Mouse (Mus musculus) lung, postnatal 10 days (tissue): ENCODE results near the gene Ffar3.
A peak's percentile ranks its signal among the peaks of the same experiment; 100 is the strongest.
"Not testable (repeated sequence)": the region's sequence is repeated elsewhere in the genome, so short reads cannot be mapped to it uniquely, and the experiment has no call there.

ENCODE experiments used
- DNase-seq: peaks from one replicate; pipeline ENCODE4 v3.0.0; 2021

Gene Ffar3

DNA sequence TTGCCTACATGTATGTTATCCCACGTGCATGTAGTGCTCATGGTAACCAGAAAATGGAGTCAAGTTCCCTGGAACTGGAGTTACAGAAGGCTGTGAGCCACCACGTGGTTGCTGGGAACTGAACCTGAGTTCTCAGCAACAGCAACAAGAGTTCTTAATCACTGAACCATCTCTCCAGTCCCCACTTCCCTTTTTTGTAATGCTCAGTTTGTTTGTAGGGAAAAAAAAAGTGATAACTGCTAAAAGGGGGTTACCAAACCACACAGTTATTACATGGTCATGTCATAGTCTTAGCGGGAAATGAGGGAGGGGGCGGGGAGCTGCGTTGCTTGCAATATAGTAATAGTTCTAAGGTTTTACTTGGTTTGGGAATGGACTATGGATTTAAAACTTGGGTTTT is 13.9 kb downstream of the Ffar3 start:
- no peak for DNase-seq

- no peak for DNase-seq
Observed at GRCm38 (mm10) chr7:30841379-30841778, 14.6 kb downstream of the Ffar3 start.

- no peak for DNase-seq
Observed at GRCm38 (mm10) chr7:30840306-30840705, 15.7 kb downstream of the Ffar3 start.

GRCm38 (mm10) chr7:30837277-30837676 is 18.7 kb downstream of the Ffar3 start:
- DNase-seq = no peak

- not testable (repeated sequence) for DNase-seq
Observed at GRCm38 (mm10) chr7:30832684-30833083, 23.3 kb downstream of the Ffar3 start.

- DNase-seq = no peak
Observed at GRCm38 (mm10) chr7:30832261-30832660, 23.7 kb downstream of the Ffar3 start.

DNA sequence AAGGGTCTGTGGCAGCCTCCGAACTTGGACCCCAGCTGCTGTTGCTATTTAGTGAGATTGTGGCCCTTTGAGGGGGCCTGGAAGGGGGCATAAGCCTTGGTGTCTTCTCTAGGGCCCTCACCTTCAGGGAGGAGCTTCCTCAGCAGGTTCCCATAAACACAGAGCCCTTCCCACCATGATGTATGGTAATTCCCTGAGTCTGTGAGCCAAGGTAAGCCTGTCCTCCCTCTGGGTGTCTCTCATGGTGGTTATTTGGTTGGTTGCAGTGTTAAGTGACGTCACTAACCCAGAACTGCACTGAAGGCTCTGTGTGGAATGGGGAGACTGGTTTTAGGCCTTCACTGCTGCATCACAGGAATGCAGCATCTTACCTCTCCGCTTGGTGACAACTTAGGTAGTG is 26.6 kb downstream of the Ffar3 start:
- DNase-seq = no peak

DNA sequence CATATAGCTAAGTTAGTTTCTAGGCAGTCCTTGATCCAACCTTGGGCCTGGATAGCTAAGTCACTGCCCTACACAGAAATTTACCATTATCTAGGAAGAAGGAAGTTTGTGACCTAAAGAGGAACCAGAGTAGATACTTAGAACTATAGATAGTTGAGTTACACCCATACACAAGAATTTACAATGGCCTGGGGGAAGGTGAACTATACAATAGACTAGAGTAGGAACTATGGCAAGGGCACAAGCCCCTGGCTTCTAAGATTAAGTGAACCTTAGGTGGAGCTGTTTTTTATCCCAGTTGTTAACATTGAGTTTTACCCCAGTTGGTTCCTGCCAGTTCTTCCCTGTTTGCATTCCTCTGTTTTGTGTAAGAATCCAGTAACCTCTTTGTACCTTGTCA is 27.1 kb downstream of the Ffar3 start:
- DNase-seq = not testable (repeated sequence)

- no peak for DNase-seq
Observed at GRCm38 (mm10) chr7:30826660-30827059, 29.3 kb downstream of the Ffar3 start.

DNA sequence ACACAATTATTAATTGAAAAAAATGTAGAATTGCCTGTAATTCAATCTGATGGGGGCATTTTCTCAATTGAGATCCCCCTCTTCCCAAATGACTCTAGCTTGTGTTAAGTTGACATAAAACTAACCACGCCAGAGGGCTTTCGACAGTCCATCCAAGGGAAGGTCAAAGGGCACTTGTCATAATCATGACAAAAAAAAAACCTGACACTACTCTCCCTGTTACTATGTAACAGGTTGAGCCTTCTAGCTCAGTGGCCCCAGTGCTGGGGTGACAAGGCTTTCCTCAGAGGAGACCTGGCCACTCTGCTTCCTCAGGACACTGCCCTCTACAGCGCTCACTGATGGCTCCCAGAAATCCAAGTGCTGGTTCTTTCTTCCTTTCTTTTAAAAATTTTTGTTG is 31.7 kb downstream of the Ffar3 start:
- no peak for DNase-seq

- DNase-seq = no peak
Observed at GRCm38 (mm10) chr7:30823675-30824074, 32.3 kb downstream of the Ffar3 start, which contains the start of gene Ffar2. Gene Ffar2 (minus strand): TSS chr7:30823775.

DNA sequence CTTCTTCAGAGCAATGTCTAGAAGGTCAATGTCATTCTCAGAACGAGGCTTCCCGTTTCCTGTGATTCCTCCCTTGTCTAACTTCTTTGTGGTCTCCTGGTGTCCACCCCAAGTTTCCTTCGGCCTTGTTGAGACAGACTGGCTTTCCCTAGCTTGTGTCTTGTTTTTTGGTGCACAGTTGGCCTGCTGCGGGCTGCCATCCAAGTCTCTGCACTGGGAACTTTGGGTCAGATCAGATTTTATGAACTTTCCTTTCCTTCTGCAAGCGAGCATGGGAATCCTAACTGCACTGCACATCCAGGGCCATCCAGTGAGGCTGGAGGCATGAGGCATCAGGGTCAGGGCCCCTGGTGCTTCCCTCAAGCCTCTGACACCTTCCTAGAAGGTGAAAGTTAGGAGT is 34.4 kb downstream of the Ffar3 start:
- DNase-seq = no peak

DNA sequence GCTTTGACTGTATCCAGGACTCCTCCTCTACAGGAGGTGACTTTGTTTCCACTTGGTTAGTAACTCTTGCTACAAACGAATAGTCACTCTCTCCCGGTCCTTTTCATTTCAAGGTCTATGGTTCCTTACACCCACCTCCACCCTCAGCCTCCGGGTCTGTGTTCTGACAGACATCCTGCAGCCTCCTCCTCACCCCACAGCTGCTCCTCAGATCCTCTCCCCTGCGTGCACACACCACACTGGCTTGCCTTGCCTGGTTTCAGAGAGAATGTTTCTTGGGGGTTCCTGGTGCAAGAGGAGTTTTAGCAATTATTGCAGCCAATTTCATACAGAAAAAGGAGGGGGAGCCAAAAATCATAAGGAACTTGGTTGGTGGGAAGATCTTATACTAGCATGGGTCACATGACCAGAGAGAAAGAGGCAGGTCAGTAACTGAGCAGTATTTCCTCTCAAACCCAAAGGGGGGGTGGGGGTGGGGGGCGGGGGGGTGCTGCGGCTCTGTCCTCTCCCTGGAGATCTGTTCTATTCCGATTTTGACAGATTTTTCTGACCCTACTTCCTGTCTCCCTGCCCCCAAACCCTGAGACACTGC is 35.0 kb downstream of the Ffar3 start:
- no peak for DNase-seq

- DNase-seq = no peak
Observed at GRCm38 (mm10) chr7:30820131-30820530, 35.8 kb downstream of the Ffar3 start.

DNA sequence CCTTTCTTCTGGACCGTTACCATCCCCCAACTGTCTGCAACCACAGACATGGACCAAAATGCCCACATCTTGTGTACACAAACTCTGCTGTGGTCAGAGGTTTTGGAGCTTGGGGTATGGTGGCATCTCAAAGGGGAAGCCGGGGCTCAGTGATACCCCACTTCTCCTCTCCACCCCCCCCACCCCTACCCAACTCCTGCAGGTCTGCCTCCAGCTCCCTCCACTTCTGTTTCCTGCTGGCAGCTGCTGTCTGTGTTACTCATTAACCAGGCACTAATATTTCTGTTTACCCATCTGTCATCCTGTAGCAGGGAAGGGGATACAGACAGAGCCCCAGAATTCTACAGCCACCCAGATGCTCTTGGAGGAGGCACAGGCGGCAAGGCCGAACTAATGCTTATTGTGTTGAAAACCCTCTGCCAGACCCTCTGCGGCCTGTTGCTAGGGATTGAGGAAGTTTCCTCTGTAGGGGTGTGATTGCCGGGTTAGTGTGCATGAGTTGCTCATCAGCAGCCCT is 43.6 kb downstream of the Ffar3 start:
- no peak for DNase-seq

DNA sequence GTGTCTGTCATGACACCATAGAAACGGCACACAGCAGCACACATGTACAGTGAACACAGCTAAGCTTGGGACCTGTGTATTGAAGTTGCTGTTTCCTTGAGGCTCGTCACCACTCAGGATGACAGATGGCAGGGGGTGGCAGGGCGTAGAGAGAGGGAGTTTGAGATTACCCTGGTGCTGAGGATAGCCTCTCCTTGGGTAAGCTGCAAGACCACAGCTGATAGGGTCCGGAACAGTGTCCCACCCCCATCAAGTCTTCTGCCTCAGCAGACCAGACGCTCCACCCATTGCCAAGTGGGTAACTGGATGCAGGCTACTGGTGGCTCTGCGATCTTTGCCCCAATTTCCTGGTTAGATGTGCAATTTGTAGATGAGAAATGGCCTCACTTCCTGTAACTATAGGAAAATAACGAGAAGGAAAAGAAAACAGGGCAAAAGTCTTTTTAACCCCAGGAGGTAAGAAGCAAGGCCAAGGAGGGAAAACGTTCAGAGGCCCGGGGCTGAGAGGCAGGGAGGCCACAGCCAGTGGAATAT is 44.2 kb downstream of the Ffar3 start:
- DNase-seq = no peak

DNA sequence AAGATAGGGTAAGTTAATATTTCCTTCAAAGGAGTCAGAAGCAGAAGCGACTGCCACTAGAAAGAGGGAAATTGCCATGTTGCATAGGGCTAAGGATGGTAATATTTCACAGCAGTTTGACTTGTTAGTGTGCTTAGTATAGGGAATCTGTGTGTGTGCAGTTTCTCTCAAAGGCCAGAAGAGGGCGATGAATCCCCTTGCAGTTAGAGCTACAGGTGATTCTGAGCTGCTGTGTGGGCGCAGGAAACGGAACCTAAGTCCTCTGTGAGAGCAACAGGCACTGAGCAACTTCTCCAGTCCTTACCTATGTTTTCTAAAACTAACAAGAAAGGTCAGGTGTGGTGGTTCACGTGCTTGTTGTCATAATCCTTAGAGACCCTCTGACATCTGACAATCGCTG is 45.7 kb downstream of the Ffar3 start:
- DNase-seq = no peak

- DNase-seq = peak; percentile 47
Observed at GRCm38 (mm10) chr7:30805924-30806323, 50.1 kb downstream of the Ffar3 start.
